Mouse (Mus musculus): ENCODE measurements around the gene Hsd17b1. TPM values are rescaled to one million over a fixed set of nuclear protein-coding genes. Genes with fewer than 3 reads are reported as not detected.

Gene Hsd17b1
- polyA plus RNA-seq, 2 experiments = 0.08 to 0.19 TPM

GRCm38 (mm10) chr11:101083083-101083697 lies 5.0 kb downstream of the Hsd17b1 start:
- Histone ChIP-seq H3K4me1 (replicated peaks; ENCODE audit: control insufficient read depth in 2 of 2, insufficient read depth in 2 of 2, low read length in 1 of 2) (peaks cover 23 to 32% of the 10 kb centered on the region in 2 experiments), H3K4me2 (ENCODE audit: low read depth) (peak overlapping the region; percentile 98), H3K9me3 (ENCODE audit: control insufficient read depth, low read length) (no peaks in the 10 kb centered on the region), H3K27ac (peak overlapping the region; percentile 85), H3K36me3 (replicated peaks; ENCODE audit: control insufficient read depth, insufficient read depth, low read depth) (no peaks in the 10 kb centered on the region), H3K9ac (replicated peaks) (peak overlapping the region; percentile 89), H3K27me3 (ENCODE audit: control insufficient read depth, insufficient read depth, low read length) (peaks cover 35% of the 10 kb centered on the region), H3K4me3 (ENCODE audit: insufficient read depth in 1 of 2, low read depth in 2 of 2, low read length in 2 of 2) (peak overlapping the region; percentile 66 to 81)
- TF ChIP-seq EP300 (IDR thresholded peaks at IDR 0.05; ENCODE audit: low read depth) (no peak), CTCF (IDR thresholded peaks at IDR 0.05; ENCODE audit: low read depth) (no peak)
- ATAC-seq (ENCODE audit: insufficient read depth) (no peak), DNase-seq (ENCODE audit: low read depth in 3 of 3, low spot score in 3 of 3) (no peak)
- 31% methylated on average over 19 of the region's 19 CpGs for WGBS (ENCODE audit: insufficient replicate concordance)

GRCm38 (mm10) chr11:101084246-101084645 lies 6.0 kb downstream of the Hsd17b1 start:
- H3K9me3 ChIP-seq (ENCODE audit: control insufficient read depth, low read length) = no peaks in the 10 kb centered on the region
- H3K4me3 ChIP-seq (ENCODE audit: insufficient read depth in 1 of 2, low read depth in 2 of 2, low read length in 2 of 2) = no peak overlapping the region
- no peak for ATAC-seq (ENCODE audit: insufficient read depth)
- no peak for TF ChIP-seq CTCF (IDR thresholded peaks at IDR 0.05; ENCODE audit: low read depth)
- no peak for TF ChIP-seq EP300 (IDR thresholded peaks at IDR 0.05; ENCODE audit: low read depth)
- H3K27me3 ChIP-seq (ENCODE audit: control insufficient read depth, insufficient read depth, low read length) = peaks cover 24% of the 10 kb centered on the region
- H3K36me3 ChIP-seq (replicated peaks; ENCODE audit: control insufficient read depth, insufficient read depth, low read depth) = peaks cover 5% of the 10 kb centered on the region
- H3K4me2 ChIP-seq (ENCODE audit: low read depth) = no peak overlapping the region
- H3K4me1 ChIP-seq (replicated peaks; ENCODE audit: control insufficient read depth in 2 of 2, insufficient read depth in 2 of 2, low read length in 1 of 2) = peaks cover 23 to 32% of the 10 kb centered on the region in 2 experiments
- H3K27ac ChIP-seq = no peak overlapping the region
- no peak overlapping the region for H3K9ac ChIP-seq (replicated peaks)
- WGBS (ENCODE audit: insufficient replicate concordance) = 82% methylated on average over 14 of the region's 14 CpGs
- no peak for DNase-seq (ENCODE audit: low read depth in 3 of 3, low spot score in 3 of 3)

- ATAC-seq (ENCODE audit: insufficient read depth) (no peak), DNase-seq (ENCODE audit: low read depth in 3 of 3, low spot score in 3 of 3) (no peak)
- H3K4me1 ChIP-seq (replicated peaks; ENCODE audit: control insufficient read depth in 2 of 2, insufficient read depth in 2 of 2, low read length in 1 of 2) = peaks cover 23 to 32% of the 10 kb centered on the region in 2 experiments
- H3K9me3 ChIP-seq (ENCODE audit: control insufficient read depth, low read length) = no peaks in the 10 kb centered on the region
- no peak overlapping the region for H3K9ac ChIP-seq (replicated peaks)
- H3K36me3 ChIP-seq (replicated peaks; ENCODE audit: control insufficient read depth, insufficient read depth, low read depth) = peaks cover 11% of the 10 kb centered on the region
- H3K27ac ChIP-seq = no peak overlapping the region
- peaks cover 19% of the 10 kb centered on the region for H3K27me3 ChIP-seq (ENCODE audit: control insufficient read depth, insufficient read depth, low read length)
- 85% methylated on average over 12 of the region's 12 CpGs for WGBS (ENCODE audit: insufficient replicate concordance)
- no peak for TF ChIP-seq CTCF (IDR thresholded peaks at IDR 0.05; ENCODE audit: low read depth)
- TF ChIP-seq EP300 (IDR thresholded peaks at IDR 0.05; ENCODE audit: low read depth) = no peak
- H3K4me3 ChIP-seq (ENCODE audit: insufficient read depth in 1 of 2, low read depth in 2 of 2, low read length in 2 of 2) = no peak overlapping the region
- no peak overlapping the region for H3K4me2 ChIP-seq (ENCODE audit: low read depth)
Measured at GRCm38 (mm10) chr11:101084811-101085210, 6.6 kb downstream of the Hsd17b1 start.

GRCm38 (mm10) chr11:101085617-101086322 lies 7.6 kb downstream of the Hsd17b1 start:
- 86% methylated on average over 18 of the region's 18 CpGs for WGBS (ENCODE audit: insufficient replicate concordance)
- DNase-seq (ENCODE audit: low read depth in 3 of 3, low spot score in 3 of 3) (no peak), ATAC-seq (ENCODE audit: insufficient read depth) (no peak)
- H3K9me3 ChIP-seq (ENCODE audit: control insufficient read depth, low read length) = no peaks in the 10 kb centered on the region
- no peak overlapping the region for H3K4me3 ChIP-seq (ENCODE audit: insufficient read depth in 1 of 2, low read depth in 2 of 2, low read length in 2 of 2)
- H3K27me3 ChIP-seq (ENCODE audit: control insufficient read depth, insufficient read depth, low read length) = peaks cover 9% of the 10 kb centered on the region
- H3K36me3 ChIP-seq (replicated peaks; ENCODE audit: control insufficient read depth, insufficient read depth, low read depth) = peaks cover 19% of the 10 kb centered on the region
- no peak overlapping the region for H3K9ac ChIP-seq (replicated peaks)
- peaks cover 23 to 32% of the 10 kb centered on the region in 2 experiments for H3K4me1 ChIP-seq (replicated peaks; ENCODE audit: control insufficient read depth in 2 of 2, insufficient read depth in 2 of 2, low read length in 1 of 2)
- H3K27ac ChIP-seq = no peak overlapping the region
- no peak for TF ChIP-seq CTCF (IDR thresholded peaks at IDR 0.05; ENCODE audit: low read depth)
- no peak for TF ChIP-seq EP300 (IDR thresholded peaks at IDR 0.05; ENCODE audit: low read depth)
- H3K4me2 ChIP-seq (ENCODE audit: low read depth) = peak overlapping the region; percentile 96

GRCm38 (mm10) chr11:101086323-101086674 lies 8.1 kb downstream of the Hsd17b1 start:
- no peak for TF ChIP-seq CTCF (IDR thresholded peaks at IDR 0.05; ENCODE audit: low read depth)
- no peak for TF ChIP-seq EP300 (IDR thresholded peaks at IDR 0.05; ENCODE audit: low read depth)
- H3K4me2 ChIP-seq (ENCODE audit: low read depth) = peak overlapping the region; percentile 96
- H3K9me3 ChIP-seq (ENCODE audit: control insufficient read depth, low read length) = no peaks in the 10 kb centered on the region
- DNase-seq (ENCODE audit: low read depth in 3 of 3, low spot score in 3 of 3) (no peak), ATAC-seq (ENCODE audit: insufficient read depth) (no peak)
- peaks cover 23 to 30% of the 10 kb centered on the region in 2 experiments for H3K4me1 ChIP-seq (replicated peaks; ENCODE audit: control insufficient read depth in 2 of 2, insufficient read depth in 2 of 2, low read length in 1 of 2)
- WGBS (ENCODE audit: insufficient replicate concordance) = 78% methylated on average over 6 of the region's 6 CpGs
- H3K36me3 ChIP-seq (replicated peaks; ENCODE audit: control insufficient read depth, insufficient read depth, low read depth) = peaks cover 23% of the 10 kb centered on the region
- peak overlapping the region; percentile 64 for H3K27ac ChIP-seq
- H3K9ac ChIP-seq (replicated peaks) = peak overlapping the region; percentile 94
- H3K4me3 ChIP-seq (ENCODE audit: insufficient read depth in 1 of 2, low read depth in 2 of 2, low read length in 2 of 2) = peak overlapping the region in 1 of 2 experiments; percentile 82; a peak in 3 of 4 replicates
- H3K27me3 ChIP-seq (ENCODE audit: control insufficient read depth, insufficient read depth, low read length) = peaks cover 4% of the 10 kb centered on the region
